Mouse (Mus musculus) 416B (cell line): Measurements from ENCODE around the gene Alkbh3.

Source experiments
- DNase-seq: peaks from one replicate; pipeline ENCODE4 v3.0.0; 2011; ENCODE audit warnings: low read depth

Alkbh3 gene

GRCm38 (mm10) chr2:93992810-93993209 is 17.8 kb downstream of the Alkbh3 start:
- DNase-seq: no peak

GRCm38 (mm10) chr2:93992259-93992658 is 18.3 kb downstream of the Alkbh3 start:
- DNase-seq: no peak

- no peak for DNase-seq
These were observed 19.3 kb downstream of the Alkbh3 start for GRCm38 (mm10) chr2:93991336-93991735.

GRCm38 (mm10) chr2:93988440-93988839 is 22.2 kb downstream of the Alkbh3 start:
- DNase-seq: peak; percentile 59

GRCm38 (mm10) chr2:93982457-93983235 is 28.0 kb downstream of the Alkbh3 start:
- DNase-seq: no peak

GRCm38 (mm10) chr2:93979249-93980120 is 31.1 kb downstream of the Alkbh3 start:
- DNase-seq: peak; percentile 46

GRCm38 (mm10) chr2:93976436-93977252 is 34.0 kb downstream of the Alkbh3 start:
- DNase-seq: no peak

- DNase-seq: no peak
These were observed 34.8 kb downstream of the Alkbh3 start for GRCm38 (mm10) chr2:93975526-93976435.

- DNase-seq: no peak
These were observed 35.6 kb downstream of the Alkbh3 start for GRCm38 (mm10) chr2:93975041-93975440.

- no peak for DNase-seq
These were observed 39.0 kb downstream of the Alkbh3 start for GRCm38 (mm10) chr2:93971647-93972046.

- DNase-seq: no peak
These were observed 46.0 kb downstream of the Alkbh3 start for GRCm38 (mm10) chr2:93964494-93965160.

- DNase-seq: no peak
These were observed 46.8 kb downstream of the Alkbh3 start for GRCm38 (mm10) chr2:93963802-93964201.

- DNase-seq: no peak
These were observed 48.9 kb downstream of the Alkbh3 start for GRCm38 (mm10) chr2:93961716-93962115.

- DNase-seq: no peak
These were observed 51.3 kb downstream of the Alkbh3 start for GRCm38 (mm10) chr2:93959346-93959745.

GRCm38 (mm10) chr2:93958216-93958615 is 52.4 kb downstream of the Alkbh3 start:
- no peak for DNase-seq

- no peak for DNase-seq
These were observed 52.8 kb downstream of the Alkbh3 start for GRCm38 (mm10) chr2:93957785-93958175.

GRCm38 (mm10) chr2:93956908-93957784 is 53.5 kb downstream of the Alkbh3 start, which contains the start of gene Gm13889:
Gene Gm13889 (minus strand): TSS chr2:93957201.
- DNase-seq: no peak

- no peak for DNase-seq
These were observed 54.2 kb downstream of the Alkbh3 start for GRCm38 (mm10) chr2:93956331-93956801.

GRCm38 (mm10) chr2:93955886-93956285 is 54.7 kb downstream of the Alkbh3 start:
- DNase-seq: no peak
